Mouse (Mus musculus): Measurements from ENCODE around the gene Fh1. TPM values are rescaled to one million over a fixed set of nuclear protein-coding genes. Genes with fewer than 3 reads are reported as not detected.

Gene Fh1
- total and polyA plus RNA-seq, 3 experiments: 159 to 186 TPM; not detected in 1

- H3K27ac ChIP-seq (ENCODE audit: control insufficient read depth, low read depth, low read length): no peak overlapping the region
- H3K4me1 ChIP-seq (ENCODE audit: control insufficient read depth in 1 of 2, insufficient read depth in 2 of 2, low read length in 2 of 2): no peaks in the 10 kb centered on the region
- H3K79me2 ChIP-seq (ENCODE audit: control insufficient read depth, insufficient read depth, low read length, poor library complexity): no peaks in the 10 kb centered on the region
- no peaks in the 10 kb centered on the region for H3K36me3 ChIP-seq (ENCODE audit: control insufficient read depth in 1 of 2, insufficient read depth in 2 of 2, low read length in 2 of 2)
- no peaks in the 10 kb centered on the region for H3K27me3 ChIP-seq (ENCODE audit: control insufficient read depth in 1 of 2, insufficient read depth in 2 of 2, low read length in 2 of 2)
- TF ChIP-seq TAL1 (IDR thresholded peaks at IDR 0.05; ENCODE audit: low read length) (no peak), GATA1 (IDR thresholded peaks at IDR 0.05; ENCODE audit: low read depth, low read length) (no peak), BHLHE40 (IDR thresholded peaks at IDR 0.05; ENCODE audit: borderline replicate concordance, low read depth, low read length) (no peak), ZNF384 (IDR thresholded peaks at IDR 0.05; ENCODE audit: low read depth, low read length) (no peak), SMC3 (IDR thresholded peaks at IDR 0.05; ENCODE audit: low read depth, low read length) (peak; percentile 60), RAD21 (IDR thresholded peaks at IDR 0.05; ENCODE audit: low read depth, low read length) (peak; percentile 47), MAZ (IDR thresholded peaks at IDR 0.05; ENCODE audit: low read depth, low read length) (no peak), UBTF (IDR thresholded peaks at IDR 0.05; ENCODE audit: borderline replicate concordance, insufficient read depth, low read depth, low read length) (no peak), ZMIZ1 (IDR thresholded peaks at IDR 0.05; ENCODE audit: low read depth, low read length) (no peak), USF1 (IDR thresholded peaks at IDR 0.05; ENCODE audit: low read depth, low read length) (no peak), NELFE (IDR thresholded peaks at IDR 0.05; ENCODE audit: low read depth, low read length) (no peak), ZC3H11A (IDR thresholded peaks at IDR 0.05; ENCODE audit: low read depth, low read length) (peak; percentile 26; the same call in 1 of the 2 replicates), TCF12 (IDR thresholded peaks at IDR 0.05; ENCODE audit: low read depth, low read length) (no peak), CTCF (IDR thresholded peaks at IDR 0.05 in 2 of 3, conservative IDR thresholded peaks at IDR 0.05 in 1 of 3; ENCODE audit: control insufficient read depth in 1 of 3, insufficient read depth in 1 of 3, low read depth in 2 of 3, low read length in 3 of 3, poor library complexity in 1 of 3, severe bottlenecking in 1 of 3) (peak in 2 of 3 experiments; percentile 24 to 53; a peak in 4 of 6 replicates), ETS1 (IDR thresholded peaks at IDR 0.05; ENCODE audit: low read depth, low read length) (no peak), MEF2A (IDR thresholded peaks at IDR 0.05; ENCODE audit: extremely low read depth, insufficient replicate concordance, low read depth, low read length, poor library complexity, severe bottlenecking) (no peak)
- no peaks in the 10 kb centered on the region for H3K9me3 ChIP-seq (replicated peaks; ENCODE audit: insufficient read depth, low read length)
- H3K9ac ChIP-seq (ENCODE audit: control insufficient read depth, low read depth, low read length, poor library complexity, severe bottlenecking): no peak overlapping the region
- peak; percentile 46 for DNase-seq (ENCODE audit: low read depth, low spot score)
- no peak overlapping the region for H3K4me3 ChIP-seq (ENCODE audit: control insufficient read depth in 1 of 2, insufficient read depth in 1 of 2, low read depth in 2 of 2, low read length in 2 of 2)
These were observed 46.2 kb upstream of the Fh1 start for GRCm38 (mm10) chr1:175671626-175672025.

GRCm38 (mm10) chr1:175670042-175670441 lies 44.6 kb upstream of the Fh1 start:
- no peaks in the 10 kb centered on the region for H3K79me2 ChIP-seq (ENCODE audit: control insufficient read depth, insufficient read depth, low read length, poor library complexity)

More at GRCm38 (mm10) chr1:175670042-175670441, 44.6 kb upstream of the Fh1 start:
- TF ChIP-seq TAL1 (IDR thresholded peaks at IDR 0.05; ENCODE audit: low read length) (no peak), USF2 (IDR thresholded peaks at IDR 0.05; ENCODE audit: borderline replicate concordance in 1 of 2, insufficient read depth in 1 of 2, low read depth in 1 of 2, low read length in 2 of 2) (no peak), MXI1 (IDR thresholded peaks at IDR 0.05; ENCODE audit: low read depth, low read length) (no peak), KAT2A (conservative IDR thresholded peaks at IDR 0.05; ENCODE audit: low read depth, low read length) (no peak), JUND (IDR thresholded peaks at IDR 0.05; ENCODE audit: low read depth, low read length) (no peak), GATA1 (IDR thresholded peaks at IDR 0.05; ENCODE audit: low read depth, low read length) (no peak)
- Histone ChIP-seq H3K36me3 (ENCODE audit: control insufficient read depth in 1 of 2, insufficient read depth in 2 of 2, low read length in 2 of 2) (no peaks in the 10 kb centered on the region), H3K9me3 (replicated peaks; ENCODE audit: insufficient read depth, low read length) (no peaks in the 10 kb centered on the region), H3K27me3 (ENCODE audit: control insufficient read depth in 1 of 2, insufficient read depth in 2 of 2, low read length in 2 of 2) (no peaks in the 10 kb centered on the region), H3K4me1 (ENCODE audit: control insufficient read depth in 1 of 2, insufficient read depth in 2 of 2, low read length in 2 of 2) (no peaks in the 10 kb centered on the region), H3K27ac (ENCODE audit: control insufficient read depth, low read depth, low read length) (no peak overlapping the region), H3K9ac (ENCODE audit: control insufficient read depth, low read depth, low read length, poor library complexity, severe bottlenecking) (no peak overlapping the region), H3K4me3 (ENCODE audit: control insufficient read depth in 1 of 2, insufficient read depth in 1 of 2, low read depth in 2 of 2, low read length in 2 of 2) (no peak overlapping the region)
- DNase-seq (ENCODE audit: low read depth, low spot score): no peak

Measured in MEL (cell line).